Mouse (Mus musculus): ENCODE measurements around the gene a. TPM values are rescaled to one million over a fixed set of nuclear protein-coding genes. Genes with fewer than 3 reads are reported as not detected.
"Not testable (repeated sequence)": the region's sequence is repeated elsewhere in the genome, so short reads cannot be mapped to it uniquely, and the experiment has no call there.

a gene
- polyA plus RNA-seq, 1 experiment from 2014 or later, result 0.42 TPM

- peak; percentile 82 for ATAC-seq (replicated peaks; ENCODE audit: low FRiP score, low read depth)
Measured at GRCm38 (mm10) chr2:155018762-155019641, 227.8 kb downstream of the a start.

GRCm38 (mm10) chr2:155019673-155020072 lies 228.5 kb downstream of the a start:
- ATAC-seq (replicated peaks; ENCODE audit: low FRiP score, low read depth) (peak; percentile 57; the same call in 1 of the 2 replicates), DNase-seq (ENCODE audit: low spot score) (peak; percentile 97)
- no peaks in the 10 kb centered on the region for H3K4me1 ChIP-seq (replicated peaks; ENCODE audit: insufficient read depth, low read length)
- no peaks in the 10 kb centered on the region for H3K36me3 ChIP-seq (ENCODE audit: insufficient read depth, low read length)
- H3K9me3 ChIP-seq (replicated peaks; ENCODE audit: low read length), result no peaks in the 10 kb centered on the region
- peak overlapping the region; percentile 79 for H3K4me2 ChIP-seq (ENCODE audit: low read length)
- H3K9ac ChIP-seq (ENCODE audit: low read depth, low read length), result peak overlapping the region; percentile 55
- peak overlapping the region; percentile 47 for H3K4me3 ChIP-seq (replicated peaks; ENCODE audit: low read depth, low read length)
- TF ChIP-seq CTCF (IDR thresholded peaks at IDR 0.05; ENCODE audit: low read depth), result peak; percentile 87
- H3K27me3 ChIP-seq (ENCODE audit: insufficient read depth, low read length), result no peaks in the 10 kb centered on the region
- under 1% methylated on average over 22 of the region's 22 CpGs for WGBS
- H3K27ac ChIP-seq, result peak overlapping the region; percentile 79

More at GRCm38 (mm10) chr2:155018762-155019641, 227.8 kb downstream of the a start:
- Histone ChIP-seq H3K9me3 (replicated peaks; ENCODE audit: low read length) (no peaks in the 10 kb centered on the region), H3K9ac (ENCODE audit: low read depth, low read length) (peak overlapping the region; percentile 55), H3K27ac (peak overlapping the region; percentile 79), H3K36me3 (ENCODE audit: insufficient read depth, low read length) (no peaks in the 10 kb centered on the region), H3K27me3 (ENCODE audit: insufficient read depth, low read length) (no peaks in the 10 kb centered on the region), H3K4me2 (ENCODE audit: low read length) (peak overlapping the region; percentile 79), H3K4me1 (replicated peaks; ENCODE audit: insufficient read depth, low read length) (no peaks in the 10 kb centered on the region), H3K4me3 (replicated peaks; ENCODE audit: low read depth, low read length) (peak overlapping the region; percentile 47)
- TF ChIP-seq CTCF (IDR thresholded peaks at IDR 0.05; ENCODE audit: low read depth), result no peak
- peak; percentile 94 for DNase-seq (ENCODE audit: low spot score)
- WGBS, result under 1% methylated on average over 38 of the region's 38 CpGs

- H3K27me3 ChIP-seq (ENCODE audit: insufficient read depth, low read length); H3K27ac ChIP-seq; H3K4me1 ChIP-seq (replicated peaks; ENCODE audit: insufficient read depth, low read length); H3K9ac ChIP-seq (ENCODE audit: low read depth, low read length); H3K36me3 ChIP-seq (ENCODE audit: insufficient read depth, low read length); ATAC-seq (replicated peaks; ENCODE audit: low FRiP score, low read depth); H3K9me3 ChIP-seq (replicated peaks; ENCODE audit: low read length); DNase-seq (ENCODE audit: low spot score); H3K4me3 ChIP-seq (replicated peaks; ENCODE audit: low read depth, low read length); H3K4me2 ChIP-seq (ENCODE audit: low read length): not testable (repeated sequence)
- 45% methylated on average over 20 of the region's 20 CpGs for WGBS
Measured at GRCm38 (mm10) chr2:155020247-155020826, 229.1 kb downstream of the a start.

GRCm38 (mm10) chr2:155030831-155031230 lies 239.6 kb downstream of the a start:
- H3K4me1 ChIP-seq (replicated peaks; ENCODE audit: insufficient read depth, low read length), result no peaks in the 10 kb centered on the region
- no peak for DNase-seq (ENCODE audit: low spot score)
- no peak for ATAC-seq (replicated peaks; ENCODE audit: low FRiP score, low read depth)
- no peak for TF ChIP-seq CTCF (IDR thresholded peaks at IDR 0.05; ENCODE audit: low read depth)
- H3K27me3 ChIP-seq (ENCODE audit: insufficient read depth, low read length), result no peaks in the 10 kb centered on the region
- no peaks in the 10 kb centered on the region for H3K9me3 ChIP-seq (replicated peaks; ENCODE audit: low read length)
- H3K36me3 ChIP-seq (ENCODE audit: insufficient read depth, low read length), result no peaks in the 10 kb centered on the region
- no peak overlapping the region for H3K4me3 ChIP-seq (replicated peaks; ENCODE audit: low read depth, low read length)
- 53% methylated on average over 7 of the region's 7 CpGs for WGBS
- H3K27ac ChIP-seq, result no peak overlapping the region
- no peak overlapping the region for H3K9ac ChIP-seq (ENCODE audit: low read depth, low read length)
- H3K4me2 ChIP-seq (ENCODE audit: low read length), result no peak overlapping the region

- Histone ChIP-seq H3K27ac (no peak overlapping the region), H3K4me2 (ENCODE audit: low read length) (no peak overlapping the region; the same call in 1 of the 2 replicates), H3K36me3 (ENCODE audit: insufficient read depth, low read length) (no peaks in the 10 kb centered on the region), H3K4me3 (replicated peaks; ENCODE audit: low read depth, low read length) (no peak overlapping the region), H3K9ac (ENCODE audit: low read depth, low read length) (no peak overlapping the region), H3K27me3 (ENCODE audit: insufficient read depth, low read length) (no peaks in the 10 kb centered on the region), H3K4me1 (replicated peaks; ENCODE audit: insufficient read depth, low read length) (no peaks in the 10 kb centered on the region; the same call in 1 of the 2 replicates), H3K9me3 (replicated peaks; ENCODE audit: low read length) (no peaks in the 10 kb centered on the region)
- ATAC-seq (replicated peaks; ENCODE audit: low FRiP score, low read depth), result no peak
- 32% methylated on average over 19 of the region's 19 CpGs for WGBS
- TF ChIP-seq CTCF (IDR thresholded peaks at IDR 0.05; ENCODE audit: low read depth), result no peak
- DNase-seq (ENCODE audit: low spot score), result no peak
Measured at GRCm38 (mm10) chr2:155032938-155033710, 241.9 kb downstream of the a start.

- ATAC-seq (replicated peaks; ENCODE audit: low FRiP score, low read depth), result no peak
- H3K4me3 ChIP-seq (replicated peaks; ENCODE audit: low read depth, low read length), result no peak overlapping the region
Measured at GRCm38 (mm10) chr2:155039956-155040355, 248.8 kb downstream of the a start.

More at GRCm38 (mm10) chr2:155039956-155040355, 248.8 kb downstream of the a start:
- Histone ChIP-seq H3K4me1 (replicated peaks; ENCODE audit: insufficient read depth, low read length) (no peaks in the 10 kb centered on the region; the same call in 1 of the 2 replicates), H3K36me3 (ENCODE audit: insufficient read depth, low read length) (no peaks in the 10 kb centered on the region), H3K4me2 (ENCODE audit: low read length) (no peak overlapping the region), H3K27me3 (ENCODE audit: insufficient read depth, low read length) (no peaks in the 10 kb centered on the region), H3K9me3 (replicated peaks; ENCODE audit: low read length) (no peaks in the 10 kb centered on the region), H3K9ac (ENCODE audit: low read depth, low read length) (no peak overlapping the region), H3K27ac (no peak overlapping the region)
- no peak for TF ChIP-seq CTCF (IDR thresholded peaks at IDR 0.05; ENCODE audit: low read depth)
- DNase-seq (ENCODE audit: low spot score), result no peak
- 63% methylated on average over 4 of the region's 4 CpGs for WGBS
